Mouse (Mus musculus) C2C12 (cell line): ENCODE results near the gene Nosip.

Source experiments
- CEBPB ChIP-seq: IDR thresholded peaks from one replicate; pipeline ENCODE4 v1.6.1; 2011; ENCODE audit warnings: low read depth, mild to moderate bottlenecking, control low read depth, moderate library complexity
- CTCF ChIP-seq: IDR thresholded peaks from one replicate; pipeline ENCODE4 v1.5.1; 2011; ENCODE audit not compliant: control insufficient read depth, insufficient read depth, insufficient read length
- FOSL1 ChIP-seq: IDR thresholded peaks from one replicate; pipeline ENCODE4 v1.8.0; 2011; ENCODE audit warnings: mild to moderate bottlenecking, low read length; ENCODE audit not compliant: poor library complexity, insufficient read depth, severe bottlenecking
- MAX ChIP-seq: IDR thresholded peaks from one replicate; pipeline ENCODE4 v1.6.1; 2011; ENCODE audit warnings: mild to moderate bottlenecking, control low read depth
- MYOD1 ChIP-seq: IDR thresholded peaks from one replicate; pipeline ENCODE4 v1.6.1; 2011; ENCODE audit warnings: low read depth; ENCODE audit not compliant: control insufficient read depth, insufficient read length
- MYOG ChIP-seq: IDR thresholded peaks from one replicate; pipeline ENCODE4 v1.6.1; 2011; ENCODE audit not compliant: control insufficient read depth, insufficient read length; ENCODE audit errors: extremely low read depth
- USF1 ChIP-seq: IDR thresholded peaks from one replicate; pipeline ENCODE4 v1.6.1; 2011; ENCODE audit warnings: low read depth, mild to moderate bottlenecking, control low read depth, moderate library complexity

DNA sequence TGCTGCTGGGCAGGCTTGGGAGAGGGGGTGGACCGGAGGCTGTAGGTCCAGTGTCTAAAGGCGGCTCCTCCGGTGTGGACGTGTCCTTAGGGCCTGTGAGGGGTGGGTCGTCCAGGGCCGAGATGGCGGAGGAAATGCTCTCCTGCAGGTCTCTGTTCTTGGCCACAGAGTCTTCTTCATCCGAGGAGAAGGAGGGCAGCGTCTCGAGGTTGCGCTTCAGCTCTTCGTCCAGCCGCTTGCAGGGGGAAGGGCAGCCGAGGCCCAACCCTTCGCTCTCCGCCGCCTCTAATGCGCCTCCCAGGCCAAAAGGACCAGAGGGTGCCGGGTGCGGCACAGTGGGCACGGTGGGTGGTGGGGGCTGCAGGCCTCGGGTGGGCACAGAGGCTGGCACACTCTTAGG lies 16.5 kb upstream of the Nosip start:
- no peak for TF ChIP-seq CTCF
- TF ChIP-seq CEBPB = no peak
- TF ChIP-seq MYOD1 = no peak
- TF ChIP-seq MAX = no peak
- no peak for TF ChIP-seq USF1
- TF ChIP-seq MYOG = no peak
- no peak for TF ChIP-seq FOSL1
